Mouse (Mus musculus) hindbrain, embryonic 16.5 days (tissue): ENCODE data around the gene Hydin. TPM values are rescaled to one million over a fixed set of nuclear protein-coding genes. Genes with fewer than 3 reads are reported as not detected.
"Not testable (repeated sequence)": the region's sequence is repeated elsewhere in the genome, so short reads cannot be mapped to it uniquely, and the experiment has no call there.

Experiments
- ATAC-seq: fragments of 200-750 bp; cut with Nextera tagmentation; 2 replicates; pipeline ENCODE4 v1.8.0; 2017; ENCODE audit warnings: moderate TSS enrichment, moderate library complexity
- H3K27ac ChIP-seq: fragments of 300-500 bp; sonication (generic); 2 replicates; pipeline ENCODE4 v1.5.1; 2014; ENCODE audit warnings: low read depth, mild to moderate bottlenecking, control low read depth, low read length, moderate library complexity
- H3K27me3 ChIP-seq: fragments of 300-500 bp; sonication (generic); replicated peaks from 2 replicates; pipeline ENCODE4 v1.6.1; 2014; ENCODE audit warnings: low read length; ENCODE audit not compliant: control insufficient read depth, insufficient read depth
- H3K36me3 ChIP-seq: fragments of 300-500 bp; sonication (generic); 2 replicates; pipeline ENCODE4 v1.6.1; 2014; ENCODE audit warnings: mild to moderate bottlenecking, low read length, moderate library complexity, mixed read lengths; ENCODE audit not compliant: control insufficient read depth, insufficient read depth
- H3K4me1 ChIP-seq: fragments of 300-500 bp; sonication (generic); 2 replicates; pipeline ENCODE4 v1.6.1; 2014; ENCODE audit warnings: low read depth, low read length; ENCODE audit not compliant: control insufficient read depth, insufficient read depth
- H3K4me2 ChIP-seq: fragments of 300-500 bp; sonication (generic); 2 replicates; pipeline ENCODE4 v1.6.1; 2014; ENCODE audit warnings: mild to moderate bottlenecking, low read length, control low read depth, moderate library complexity
- H3K4me3 ChIP-seq: fragments of 300-500 bp; sonication (generic); 2 replicates; pipeline ENCODE4 v1.5.1; 2014; ENCODE audit warnings: mild to moderate bottlenecking, low read length, control low read depth, moderate library complexity
- H3K9ac ChIP-seq: fragments of 300-500 bp; sonication (generic); 2 replicates; pipeline ENCODE4 v1.6.1; 2014; ENCODE audit warnings: low read depth, mild to moderate bottlenecking, control low read depth, low read length, moderate library complexity
- H3K9me3 ChIP-seq: fragments of 300-500 bp; sonication (generic); 2 replicates; pipeline ENCODE4 v1.6.1; 2014; ENCODE audit warnings: mild to moderate bottlenecking, low read length, moderate library complexity; ENCODE audit not compliant: control insufficient read depth
- WGBS: fragments of 180-500 bp; shearing (Covaris S2); extraction: QIAGEN DNeasy Blood & Tissue Kit; methylation state at CpG from one replicate; pipeline ENCODE4 v1.1.7; 2014; 5-methylcytosine and 5-hydroxymethylcytosine counted together
- polyA plus RNA-seq: library from polyadenylated mRNA; unstranded; fragments of >200 nt; fragmentation: Nextera tagmentation; extraction: Ambion mirVana; gene quantifications from 2 replicates; pipeline ENCODE4 v1.2.1, GENCODE M21; 2015

The Hydin gene
- polyA plus RNA-seq, 1 experiment from 2014 or later: 0.41 TPM

DNA sequence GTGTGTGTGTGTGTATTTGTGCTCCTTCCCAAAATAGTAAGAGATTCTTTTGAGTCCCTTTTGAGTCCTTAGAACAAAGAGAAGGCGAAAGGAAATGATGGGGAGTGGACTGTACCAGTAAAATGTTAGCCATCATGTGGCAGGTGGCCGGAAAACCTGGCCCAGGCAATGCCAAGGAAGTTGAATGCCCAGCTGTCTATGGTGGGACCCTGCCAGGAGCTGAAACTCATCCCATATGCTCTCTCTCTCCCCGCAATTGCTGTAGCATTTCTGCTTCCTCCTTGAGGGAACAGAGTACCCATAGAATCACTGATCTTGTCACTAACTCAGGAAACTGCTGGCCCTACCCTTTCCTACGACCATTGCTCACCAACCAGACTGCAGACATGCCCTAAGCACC is 271.1 kb downstream of the Hydin start:
- peak; percentile 52; the same call in 1 of the 2 replicates for ATAC-seq
- no peaks in the 10 kb centered on the region for H3K36me3 ChIP-seq
- H3K9me3 ChIP-seq: no peaks in the 10 kb centered on the region
- WGBS: 58% methylated on average over 4 of the region's 4 CpGs
- H3K4me1 ChIP-seq: no peaks in the 10 kb centered on the region
- no peak overlapping the region for H3K4me2 ChIP-seq
- H3K9ac ChIP-seq: no peak overlapping the region
- H3K27ac ChIP-seq: no peak overlapping the region
- H3K4me3 ChIP-seq: no peak overlapping the region
- no peaks in the 10 kb centered on the region for H3K27me3 ChIP-seq

DNA sequence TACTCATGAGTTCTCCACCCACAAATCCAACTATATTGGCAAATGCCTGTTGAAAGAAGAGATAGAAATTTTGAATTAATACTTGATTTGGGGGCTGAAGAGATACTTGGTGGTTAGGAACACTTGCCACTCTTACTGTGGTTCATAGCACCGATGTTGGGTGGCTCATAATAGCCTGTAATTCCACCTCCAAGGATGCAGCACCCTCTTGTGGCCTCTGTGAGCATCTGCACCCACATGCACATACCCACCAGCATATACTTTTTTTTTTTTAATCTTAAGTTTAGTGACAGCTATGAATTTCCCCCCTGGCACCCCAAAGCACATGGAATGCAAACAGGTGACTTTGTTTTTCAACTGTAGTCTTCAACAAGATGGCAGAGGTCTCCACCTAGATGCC is 283.6 kb downstream of the Hydin start:
- no peak overlapping the region for H3K9ac ChIP-seq
- H3K4me3 ChIP-seq: no peak overlapping the region
- WGBS: 85% methylated on average over 1 of the region's 1 CpGs
- no peaks in the 10 kb centered on the region for H3K4me1 ChIP-seq
- ATAC-seq: no peak
- no peaks in the 10 kb centered on the region for H3K36me3 ChIP-seq
- H3K4me2 ChIP-seq: no peak overlapping the region
- no peaks in the 10 kb centered on the region for H3K27me3 ChIP-seq
- H3K27ac ChIP-seq: no peak overlapping the region
- no peaks in the 10 kb centered on the region for H3K9me3 ChIP-seq

DNA sequence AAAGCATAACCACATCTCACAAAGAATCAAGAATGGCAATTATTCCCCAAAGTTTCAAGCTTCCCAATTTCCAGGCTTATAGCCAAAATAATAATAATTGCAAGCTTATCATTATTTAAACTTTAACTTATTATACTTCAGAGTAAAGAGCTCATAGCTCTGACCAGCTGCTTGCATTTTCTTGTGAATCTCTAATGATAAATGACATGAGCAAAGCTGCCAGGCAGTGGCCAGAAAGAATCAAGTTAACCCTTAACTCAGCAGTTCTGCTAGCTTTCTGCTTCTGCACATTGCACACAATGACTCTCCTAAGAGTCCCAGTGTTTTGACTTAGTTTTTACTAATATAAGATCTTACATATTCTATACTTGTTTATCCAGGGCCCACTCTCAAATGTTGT is 285.3 kb downstream of the Hydin start:
- H3K27me3 ChIP-seq, H3K4me1 ChIP-seq, ATAC-seq: not testable (repeated sequence)

DNA sequence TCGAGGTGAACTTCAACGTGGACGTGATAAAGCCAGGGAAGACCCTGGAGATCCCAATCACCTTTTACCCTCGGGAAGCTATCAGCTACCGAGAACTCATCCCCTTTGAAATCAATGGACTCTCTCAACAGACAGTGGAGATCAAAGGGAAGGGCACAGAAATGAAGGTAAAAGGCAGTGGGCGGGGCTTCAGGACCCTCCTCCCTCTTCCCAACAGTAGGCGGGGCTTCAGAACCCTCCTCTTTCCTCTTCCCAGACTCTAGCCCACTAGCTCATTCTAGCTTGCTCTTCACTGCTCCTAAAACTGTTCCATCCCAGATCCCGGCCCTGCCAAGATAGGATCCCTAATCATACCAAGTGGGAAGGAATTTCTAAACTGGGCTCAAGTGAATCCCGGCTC is 325.9 kb downstream of the Hydin start:
- WGBS: 87% methylated on average over 9 of the region's 9 CpGs
- Histone ChIP-seq H3K27me3 (no peaks in the 10 kb centered on the region), H3K4me3 (no peak overlapping the region), H3K4me1 (no peaks in the 10 kb centered on the region), H3K9ac (no peak overlapping the region), H3K9me3 (no peaks in the 10 kb centered on the region), H3K36me3 (no peaks in the 10 kb centered on the region), H3K27ac (no peak overlapping the region), H3K4me2 (no peak overlapping the region)
- no peak for ATAC-seq

More for the DNA sequence above, 285.3 kb downstream of the Hydin start:
- not testable (repeated sequence) for H3K9me3 ChIP-seq, H3K4me3 ChIP-seq, H3K9ac ChIP-seq, H3K27ac ChIP-seq, H3K36me3 ChIP-seq, H3K4me2 ChIP-seq

DNA sequence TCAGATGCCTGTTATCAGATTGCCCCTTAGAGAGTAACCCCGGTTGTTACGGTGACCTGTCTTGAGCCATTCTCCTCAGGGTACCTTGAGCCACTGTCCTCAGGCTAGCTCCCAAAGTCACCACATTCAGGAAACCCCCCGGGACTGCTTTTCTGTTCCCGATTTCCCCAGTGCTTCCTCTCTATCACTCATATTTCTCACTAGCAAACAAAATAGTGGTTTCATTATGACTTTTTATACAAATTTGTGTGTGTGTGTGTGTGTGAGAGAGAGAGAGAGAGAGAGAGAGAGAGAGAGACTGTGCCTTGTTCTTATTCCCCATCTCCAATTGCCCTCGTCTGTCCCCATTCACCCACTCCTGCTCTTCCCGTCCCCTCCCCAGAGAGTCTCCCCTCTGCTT is 327.4 kb downstream of the Hydin start:
- Histone ChIP-seq H3K9me3 (no peaks in the 10 kb centered on the region), H3K9ac (no peak overlapping the region), H3K4me2 (no peak overlapping the region), H3K27ac (no peak overlapping the region), H3K27me3 (no peaks in the 10 kb centered on the region), H3K4me1 (no peaks in the 10 kb centered on the region), H3K36me3 (no peaks in the 10 kb centered on the region), H3K4me3 (no peak overlapping the region)
- 83% methylated on average over 6 of the region's 6 CpGs for WGBS
- no peak for ATAC-seq

DNA sequence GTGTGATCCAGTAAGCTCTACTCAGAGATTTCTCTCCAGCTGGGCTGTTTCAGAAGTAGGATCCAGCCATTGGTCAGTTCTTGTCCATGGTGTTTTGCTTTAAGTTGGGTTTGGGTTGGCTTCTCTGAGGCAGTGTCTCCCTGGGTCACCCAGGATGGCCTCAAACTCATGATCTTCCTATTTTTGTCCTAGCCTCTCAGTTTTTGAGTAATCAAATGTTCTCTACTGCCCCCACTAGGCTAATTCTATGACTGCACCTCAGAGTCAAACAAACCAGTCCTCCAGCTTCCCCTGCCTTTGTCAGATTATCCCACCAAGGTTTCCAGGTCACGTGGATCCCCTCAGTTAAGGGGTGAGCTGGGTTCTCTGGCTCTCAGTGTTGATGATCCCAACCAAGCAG is 337.8 kb downstream of the Hydin start:
- WGBS: 4% methylated on average over 1 of the region's 1 CpGs
- Histone ChIP-seq H3K27ac (no peak overlapping the region), H3K36me3 (no peaks in the 10 kb centered on the region), H3K9ac (no peak overlapping the region), H3K4me2 (no peak overlapping the region), H3K9me3 (no peaks in the 10 kb centered on the region), H3K27me3 (no peaks in the 10 kb centered on the region), H3K4me3 (no peak overlapping the region), H3K4me1 (no peaks in the 10 kb centered on the region)
- ATAC-seq: no peak

DNA sequence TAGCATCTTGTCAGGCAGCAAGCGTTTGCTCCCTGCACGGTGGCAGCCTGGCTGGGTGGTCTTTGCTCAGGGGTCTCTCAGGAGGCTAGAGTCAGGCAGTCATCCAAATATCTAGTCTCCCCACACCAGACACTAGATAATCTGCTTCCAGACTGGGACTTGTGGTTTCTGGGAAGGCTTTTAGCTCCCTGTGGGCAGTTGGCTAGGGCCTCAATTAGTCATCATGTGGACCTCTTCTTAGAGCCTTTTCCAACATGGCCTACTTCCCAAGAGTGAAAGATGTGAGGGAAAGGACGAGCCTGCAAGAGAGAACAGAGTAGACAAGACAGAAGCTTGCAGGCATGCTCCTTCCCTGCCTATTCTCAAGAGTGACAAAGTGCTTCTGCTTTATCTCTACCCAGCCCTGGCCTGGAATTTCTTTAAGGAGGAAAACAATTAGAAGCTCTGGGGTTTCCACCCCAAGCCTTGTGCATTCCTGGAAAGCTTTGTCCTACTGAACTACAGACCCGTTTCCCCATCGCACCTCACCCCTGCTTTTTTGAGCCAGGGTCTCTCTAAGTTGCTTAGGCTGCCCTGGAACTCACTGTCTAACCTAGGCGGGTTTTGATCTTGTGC is 338.7 kb downstream of the Hydin start:
- H3K27me3 ChIP-seq: no peaks in the 10 kb centered on the region
- no peak overlapping the region for H3K4me3 ChIP-seq
- no peak overlapping the region for H3K27ac ChIP-seq
- no peak for ATAC-seq
- H3K4me2 ChIP-seq: no peak overlapping the region
- no peaks in the 10 kb centered on the region for H3K36me3 ChIP-seq
- H3K9me3 ChIP-seq: no peaks in the 10 kb centered on the region
- no peaks in the 10 kb centered on the region for H3K4me1 ChIP-seq
- 53% methylated on average over 6 of the region's 6 CpGs for WGBS
- H3K9ac ChIP-seq: no peak overlapping the region

DNA sequence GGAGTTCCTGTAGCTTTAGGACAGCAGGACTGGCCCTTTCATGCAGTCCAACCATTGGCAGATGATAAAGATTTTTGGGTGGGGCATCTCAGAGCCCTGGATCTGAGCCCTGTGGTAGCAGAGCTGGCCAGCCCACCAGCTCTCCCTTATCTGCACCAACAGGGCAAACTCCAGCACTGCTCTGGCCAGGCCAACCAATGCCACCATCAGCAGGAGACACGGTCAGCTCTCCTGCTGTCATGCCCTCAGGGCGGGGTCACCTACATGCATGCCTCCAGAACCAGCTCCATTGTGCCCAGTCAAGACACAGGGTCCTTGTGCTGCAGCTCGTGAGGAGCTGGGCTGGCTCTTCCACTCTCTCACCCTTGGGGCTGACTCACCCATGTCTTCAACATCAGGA is 349.0 kb downstream of the Hydin start:
- H3K9ac ChIP-seq: no peak overlapping the region
- no peak overlapping the region for H3K4me2 ChIP-seq
- no peak overlapping the region for H3K27ac ChIP-seq
- H3K4me3 ChIP-seq: no peak overlapping the region
- H3K4me1 ChIP-seq: peaks cover 20% of the 10 kb centered on the region
- no peak for ATAC-seq
- 87% methylated on average over 3 of the region's 3 CpGs for WGBS
- H3K9me3 ChIP-seq: no peaks in the 10 kb centered on the region
- no peaks in the 10 kb centered on the region for H3K36me3 ChIP-seq
- H3K27me3 ChIP-seq: peaks cover 2% of the 10 kb centered on the region; the same call in 1 of the 2 replicates

DNA sequence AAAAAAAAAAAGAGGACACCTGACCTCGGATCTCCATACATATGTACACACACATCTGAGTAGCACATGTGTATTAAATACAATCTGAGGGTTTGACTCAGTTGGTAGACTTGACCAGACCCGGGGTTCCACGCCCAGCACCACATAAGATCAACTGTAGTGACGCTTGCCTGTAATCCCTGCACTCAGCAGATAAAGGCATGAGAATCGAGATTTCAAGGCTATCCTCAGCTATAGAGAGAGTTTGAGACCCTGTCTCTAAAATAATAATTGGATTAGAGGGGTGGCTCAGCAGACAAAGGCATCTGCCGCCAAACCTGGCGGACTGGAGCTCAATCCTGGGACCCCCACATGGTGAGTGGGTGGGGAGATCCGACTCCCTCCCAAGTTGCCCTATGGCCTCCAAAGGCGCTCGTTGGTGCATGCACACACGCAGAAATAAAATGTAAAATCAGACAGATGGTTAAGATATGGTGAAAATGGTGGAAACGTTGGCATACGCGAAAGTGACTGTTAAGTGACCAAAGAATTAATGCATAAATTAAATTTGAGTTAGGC is 351.1 kb downstream of the Hydin start:
- peak overlapping the region; percentile 58 for H3K9ac ChIP-seq
- H3K4me2 ChIP-seq: peak overlapping the region; percentile 73
- H3K9me3 ChIP-seq: no peaks in the 10 kb centered on the region
- 19% methylated on average over 14 of the region's 14 CpGs for WGBS
- peak; percentile 43 for ATAC-seq
- H3K36me3 ChIP-seq: no peaks in the 10 kb centered on the region
- no peaks in the 10 kb centered on the region for H3K27me3 ChIP-seq
- H3K4me1 ChIP-seq: peaks cover 26% of the 10 kb centered on the region
- peak overlapping the region; percentile 91 for H3K4me3 ChIP-seq
- H3K27ac ChIP-seq: peak overlapping the region; percentile 66
